Mouse (Mus musculus): Measurements from ENCODE around the gene Eif4a3. TPM values are rescaled to one million over a fixed set of nuclear protein-coding genes. Genes with fewer than 3 reads are reported as not detected.
"Not testable (repeated sequence)": the region's sequence is repeated elsewhere in the genome, so short reads cannot be mapped to it uniquely, and the experiment has no call there.

Eif4a3 gene
- polyA plus RNA-seq, 1 experiment from 2014 or later: 213 TPM

DNA sequence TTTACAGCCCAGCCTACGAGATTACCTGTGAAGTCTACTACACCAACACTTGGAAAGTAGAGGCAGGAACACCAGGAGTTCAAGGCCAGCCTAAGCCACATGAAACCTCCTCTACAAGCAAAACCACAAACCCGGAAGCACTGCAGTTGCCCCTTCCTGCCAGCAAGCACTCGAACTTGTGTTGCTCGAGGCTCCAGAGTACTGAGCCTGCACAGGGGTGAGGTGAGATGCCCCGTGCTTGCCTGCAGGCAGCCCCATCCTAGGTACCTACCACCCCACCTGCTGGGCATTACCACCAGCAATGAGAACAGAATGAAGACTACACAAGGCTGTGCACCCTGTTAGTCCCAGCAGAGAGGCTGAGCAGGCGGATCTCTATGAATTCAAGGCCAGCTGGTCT, 1.9 kb downstream of the Eif4a3 start:
- Histone ChIP-seq H3K4me2 (peak overlapping the region; percentile 79), H3K9me3 (replicated peaks) (no peaks in the 10 kb centered on the region), H3K9ac (no peak overlapping the region), H3K4me3 (no peak overlapping the region; the same call in none of the 2 replicates), H3K4me1 (replicated peaks) (peaks cover 17% of the 10 kb centered on the region), H3K36me3 (peaks cover 49% of the 10 kb centered on the region), H3K27ac (no peak overlapping the region), H3K27me3 (no peaks in the 10 kb centered on the region)
- no peak for ATAC-seq (replicated peaks; ENCODE audit: insufficient number of reproducible peaks, insufficient read depth, low FRiP score, low read depth)
- 76% methylated on average over 6 of the region's 6 CpGs for WGBS

DNA sequence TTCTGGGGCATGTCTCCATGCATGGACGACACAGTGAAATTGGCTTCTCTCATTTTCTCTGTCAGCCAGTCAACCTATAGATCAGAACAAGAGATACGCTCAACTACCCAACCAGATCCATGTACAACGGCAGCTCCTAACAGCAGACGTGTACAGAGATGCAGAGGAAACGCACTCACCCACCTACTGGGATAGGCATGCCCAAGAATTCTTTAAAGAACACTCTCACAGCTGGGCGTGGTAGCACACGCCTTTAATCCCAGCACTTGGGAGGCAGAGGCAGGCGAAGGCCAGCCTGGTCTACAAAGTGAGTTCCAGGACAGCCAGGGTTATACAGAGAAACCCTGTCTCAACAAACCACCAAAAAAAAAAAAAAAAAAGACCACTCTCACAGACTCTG, 7.0 kb downstream of the Eif4a3 start:
- not testable (repeated sequence) for H3K9me3 ChIP-seq (replicated peaks)

DNA sequence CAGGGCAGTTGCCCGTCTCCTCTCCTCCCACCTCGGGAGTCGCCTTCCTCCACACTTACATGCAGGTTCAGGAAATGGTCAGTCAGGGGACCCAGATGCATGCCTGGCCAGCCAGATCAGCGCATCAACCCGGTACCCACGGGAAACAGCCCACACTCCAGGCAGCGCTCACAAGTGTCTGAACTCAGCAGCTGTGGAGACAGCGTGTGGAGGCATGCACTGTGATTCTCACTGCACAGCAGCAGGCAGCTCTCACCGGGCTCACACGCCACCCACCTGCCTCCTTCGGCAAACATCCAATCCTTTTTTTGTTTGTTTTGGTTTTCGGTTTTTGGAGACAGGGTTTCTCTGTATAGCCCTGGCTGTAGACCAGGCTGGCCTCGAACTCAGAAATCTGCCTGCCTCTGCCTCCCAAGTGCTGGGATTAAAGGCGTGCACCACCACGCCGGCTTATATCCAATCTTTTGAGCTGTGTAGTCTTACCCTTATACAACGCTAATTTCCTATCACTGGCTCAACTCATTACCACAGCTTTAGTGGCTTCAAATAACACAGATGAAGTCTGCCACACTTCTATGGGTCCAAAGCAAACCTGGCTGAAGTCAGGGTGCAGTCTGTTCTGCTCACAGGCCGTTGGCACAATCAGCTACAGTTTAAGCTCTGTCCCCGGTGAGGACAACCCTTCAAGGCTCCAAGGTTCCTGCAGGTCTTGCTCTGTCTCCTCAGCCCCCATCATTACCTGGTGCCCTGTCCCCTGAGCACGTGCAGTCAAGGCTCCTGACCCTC, 12.5 kb downstream of the Eif4a3 start:
- 83% methylated on average over 20 of the region's 20 CpGs for WGBS
- ATAC-seq (replicated peaks; ENCODE audit: insufficient number of reproducible peaks, insufficient read depth, low FRiP score, low read depth): no peak
- H3K27me3 ChIP-seq: no peaks in the 10 kb centered on the region
- no peak overlapping the region for H3K4me2 ChIP-seq
- peaks cover 71% of the 10 kb centered on the region for H3K36me3 ChIP-seq
- H3K4me1 ChIP-seq (replicated peaks): peaks cover 13% of the 10 kb centered on the region
- no peak overlapping the region for H3K27ac ChIP-seq
- no peak overlapping the region for H3K4me3 ChIP-seq
- H3K9me3 ChIP-seq (replicated peaks): no peaks in the 10 kb centered on the region
- no peak overlapping the region for H3K9ac ChIP-seq

More for the DNA sequence above, 7.0 kb downstream of the Eif4a3 start:
- 92% methylated on average over 8 of the region's 8 CpGs for WGBS
- H3K9ac ChIP-seq; H3K4me2 ChIP-seq; H3K27me3 ChIP-seq; ATAC-seq (replicated peaks; ENCODE audit: insufficient number of reproducible peaks, insufficient read depth, low FRiP score, low read depth); H3K4me3 ChIP-seq; H3K4me1 ChIP-seq (replicated peaks); H3K27ac ChIP-seq: not testable (repeated sequence)
- H3K36me3 ChIP-seq: peaks cover 97% of the 10 kb centered on the region

DNA sequence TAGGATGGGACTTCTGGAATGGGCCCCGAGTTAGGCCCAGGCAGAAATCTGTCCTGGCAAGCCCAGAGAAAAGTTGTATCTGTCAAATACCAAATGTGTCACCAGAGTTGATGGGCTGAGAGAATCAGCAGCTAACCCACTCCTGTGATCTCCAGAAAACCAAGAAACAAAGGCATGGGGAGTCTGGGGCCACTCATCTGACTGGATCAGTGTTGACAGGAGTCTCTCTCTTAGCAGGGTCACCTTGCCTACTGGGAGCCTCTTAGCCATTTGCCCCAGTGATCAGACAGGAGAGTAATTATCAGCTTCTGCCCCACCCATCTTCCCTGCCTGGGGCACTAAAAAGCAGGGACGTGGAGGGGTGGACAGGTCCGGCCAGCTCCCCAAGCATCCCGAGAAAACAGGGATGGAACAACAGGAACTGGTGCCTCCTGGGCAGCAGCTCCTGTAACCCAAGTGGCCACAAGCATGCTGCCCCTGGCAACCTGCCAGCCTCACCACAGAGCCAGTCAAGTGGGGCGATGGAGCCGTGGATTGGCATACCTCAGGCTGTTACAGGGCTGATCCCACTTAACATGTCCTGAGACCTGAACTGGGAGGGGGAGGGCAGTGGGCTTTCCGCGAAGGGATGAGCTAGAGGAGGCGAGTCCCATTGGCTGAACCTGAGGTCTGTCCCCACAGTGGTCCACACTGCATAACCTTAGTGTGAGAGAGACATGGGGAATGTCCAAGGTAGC, 13.9 kb downstream of the Eif4a3 start:
- 38% methylated on average over 9 of the region's 9 CpGs for WGBS
- Histone ChIP-seq H3K9me3 (replicated peaks) (no peaks in the 10 kb centered on the region), H3K27me3 (no peaks in the 10 kb centered on the region), H3K27ac (peak overlapping the region; percentile 62), H3K4me2 (no peak overlapping the region), H3K36me3 (peaks cover 68% of the 10 kb centered on the region), H3K4me1 (replicated peaks) (peaks cover 13% of the 10 kb centered on the region), H3K9ac (no peak overlapping the region), H3K4me3 (no peak overlapping the region)
- ATAC-seq (replicated peaks; ENCODE audit: insufficient number of reproducible peaks, insufficient read depth, low FRiP score, low read depth): peak; percentile 56; the same call in 1 of the 2 replicates

DNA sequence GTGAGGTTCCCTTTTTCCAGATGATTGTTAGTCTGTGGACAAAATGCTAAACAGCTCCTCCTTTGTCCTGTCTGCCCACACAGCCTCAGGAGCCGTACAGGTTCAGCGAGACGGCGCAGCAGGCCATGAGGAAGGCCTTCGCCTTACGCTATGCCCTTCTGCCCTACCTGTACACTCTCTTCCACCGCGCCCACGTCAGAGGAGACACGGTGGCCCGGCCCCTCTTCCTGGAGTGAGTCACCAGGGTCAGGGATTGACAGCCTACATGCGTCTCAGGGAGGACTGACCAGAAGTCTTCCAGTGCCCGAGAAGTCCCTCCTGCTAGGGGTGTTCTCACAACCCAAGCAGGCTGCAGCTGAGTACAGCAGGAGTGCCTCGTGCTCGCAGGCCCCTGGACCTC, 18.9 kb downstream of the Eif4a3 start:
- H3K4me2 ChIP-seq: no peak overlapping the region
- no peaks in the 10 kb centered on the region for H3K9me3 ChIP-seq (replicated peaks)
- WGBS: 82% methylated on average over 15 of the region's 15 CpGs
- no peaks in the 10 kb centered on the region for H3K27me3 ChIP-seq
- no peak overlapping the region for H3K4me3 ChIP-seq
- peaks cover 6% of the 10 kb centered on the region for H3K4me1 ChIP-seq (replicated peaks)
- H3K27ac ChIP-seq: no peak overlapping the region
- no peak overlapping the region for H3K9ac ChIP-seq
- H3K36me3 ChIP-seq: peaks cover 52% of the 10 kb centered on the region
- ATAC-seq (replicated peaks; ENCODE audit: insufficient number of reproducible peaks, insufficient read depth, low FRiP score, low read depth): no peak

DNA sequence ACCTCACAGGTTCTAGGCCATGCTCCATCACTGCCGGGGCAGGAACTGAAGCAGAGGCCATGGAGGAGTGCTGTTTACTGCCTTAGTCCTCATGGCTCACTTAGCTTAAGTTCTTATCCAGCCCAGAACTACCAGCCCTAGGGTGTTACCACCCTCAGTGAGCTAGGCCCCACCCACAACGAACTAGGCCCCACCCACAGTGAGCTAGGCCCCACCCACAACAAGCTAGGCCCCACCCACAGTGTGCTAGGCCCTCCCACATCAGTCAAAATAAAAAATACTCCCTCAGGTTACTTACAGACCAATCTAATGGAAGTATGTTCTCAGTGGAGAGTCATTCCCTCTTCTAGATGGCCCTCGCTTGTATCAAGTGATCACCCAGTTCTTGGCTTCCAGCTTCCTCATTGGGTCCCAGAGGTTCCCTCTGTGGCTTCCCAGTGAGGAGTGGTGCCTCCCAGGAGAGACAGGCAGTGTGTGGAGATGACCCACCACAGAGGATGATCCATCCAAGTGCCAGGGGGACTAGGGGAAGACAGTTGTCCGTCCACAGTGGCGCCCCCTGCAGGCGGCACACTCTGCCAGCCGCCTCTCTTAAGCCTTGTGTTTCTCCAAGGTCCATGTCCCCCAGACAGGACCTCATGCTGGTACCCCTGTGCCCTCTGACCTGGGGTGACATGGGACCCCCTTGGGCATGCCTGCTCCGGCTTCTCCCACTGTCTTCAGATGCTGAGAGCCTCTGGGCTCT, 26.5 kb downstream of the Eif4a3 start:
- H3K4me2 ChIP-seq: no peak overlapping the region
- no peak overlapping the region for H3K9ac ChIP-seq
- peaks cover 6% of the 10 kb centered on the region for H3K4me1 ChIP-seq (replicated peaks)
- peaks cover 31% of the 10 kb centered on the region for H3K36me3 ChIP-seq
- H3K27ac ChIP-seq: no peak overlapping the region
- H3K9me3 ChIP-seq (replicated peaks): no peaks in the 10 kb centered on the region
- ATAC-seq (replicated peaks; ENCODE audit: insufficient number of reproducible peaks, insufficient read depth, low FRiP score, low read depth): no peak; the same call in 1 of the 2 replicates
- 84% methylated on average over 8 of the region's 8 CpGs for WGBS
- no peaks in the 10 kb centered on the region for H3K27me3 ChIP-seq
- no peak overlapping the region for H3K4me3 ChIP-seq

DNA sequence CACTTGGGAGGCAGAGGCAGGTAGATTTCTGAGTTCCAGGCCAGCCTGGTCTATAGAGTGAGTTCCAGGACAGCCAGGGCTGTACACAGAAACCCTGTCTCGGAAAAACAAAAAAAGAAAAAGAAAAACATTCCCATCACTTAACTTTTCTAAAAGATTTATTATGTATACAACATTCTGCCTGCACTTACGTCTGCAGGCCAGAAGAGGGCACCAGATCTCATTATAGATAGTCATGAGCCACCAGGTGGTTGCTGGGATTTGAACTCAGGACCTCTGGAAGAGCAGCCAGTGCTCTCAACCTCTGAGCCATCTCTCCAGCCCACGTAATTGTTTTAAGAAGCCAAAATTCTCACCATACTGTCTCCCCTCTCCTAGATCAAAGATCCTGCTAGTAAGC, 27.4 kb downstream of the Eif4a3 start:
- not testable (repeated sequence) for H3K9me3 ChIP-seq (replicated peaks); H3K27ac ChIP-seq; ATAC-seq (replicated peaks; ENCODE audit: insufficient number of reproducible peaks, insufficient read depth, low FRiP score, low read depth); H3K4me2 ChIP-seq; H3K27me3 ChIP-seq; H3K9ac ChIP-seq; H3K4me3 ChIP-seq
- Histone ChIP-seq H3K36me3 (peaks cover 31% of the 10 kb centered on the region), H3K4me1 (replicated peaks) (peaks cover 13% of the 10 kb centered on the region)
- 71% methylated on average over 3 of the region's 3 CpGs for WGBS

DNA sequence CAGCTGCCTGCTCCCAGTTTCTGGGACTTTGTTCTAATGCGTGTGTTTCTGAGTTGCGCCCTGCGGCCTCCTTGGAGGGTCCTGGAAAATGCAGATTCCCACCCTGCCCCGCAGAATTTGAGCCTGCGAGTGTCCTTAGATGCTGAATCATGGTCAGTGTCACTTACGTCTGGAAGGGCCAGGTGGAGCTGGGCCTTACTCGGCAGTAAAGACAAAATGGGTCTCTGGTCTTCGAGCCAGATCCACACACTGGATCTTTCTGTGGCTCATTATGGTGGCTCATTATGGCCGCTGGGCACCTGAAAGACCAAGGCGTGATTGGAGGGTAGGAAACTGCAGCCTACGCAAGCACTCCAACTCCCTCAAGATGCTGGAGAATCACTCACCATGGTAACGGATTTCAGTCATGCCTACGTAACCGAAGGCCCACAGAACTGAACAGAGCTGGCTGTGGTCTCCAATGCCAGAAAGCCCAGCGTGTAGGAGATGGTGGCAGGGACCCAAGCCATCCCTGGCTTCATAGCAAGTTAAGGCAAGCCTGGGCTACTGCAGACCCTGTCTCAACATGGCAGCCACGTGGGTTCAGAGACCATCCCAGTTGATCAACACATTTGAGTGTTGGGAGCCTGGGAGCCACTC, 31.2 kb downstream of the Eif4a3 start:
- peak overlapping the region; percentile 88 for H3K4me2 ChIP-seq
- no peak for ATAC-seq (replicated peaks; ENCODE audit: insufficient number of reproducible peaks, insufficient read depth, low FRiP score, low read depth)
- peaks cover 10% of the 10 kb centered on the region; the same call in 1 of the 2 replicates for H3K36me3 ChIP-seq
- WGBS: 76% methylated on average over 16 of the region's 16 CpGs
- peak overlapping the region; percentile 50; the same call in 1 of the 2 replicates for H3K27ac ChIP-seq
- H3K9ac ChIP-seq: peak overlapping the region; percentile 78
- peaks cover 18% of the 10 kb centered on the region for H3K4me1 ChIP-seq (replicated peaks)
- H3K27me3 ChIP-seq: no peaks in the 10 kb centered on the region
- H3K9me3 ChIP-seq (replicated peaks): no peaks in the 10 kb centered on the region
- peak overlapping the region; percentile 73 for H3K4me3 ChIP-seq

DNA sequence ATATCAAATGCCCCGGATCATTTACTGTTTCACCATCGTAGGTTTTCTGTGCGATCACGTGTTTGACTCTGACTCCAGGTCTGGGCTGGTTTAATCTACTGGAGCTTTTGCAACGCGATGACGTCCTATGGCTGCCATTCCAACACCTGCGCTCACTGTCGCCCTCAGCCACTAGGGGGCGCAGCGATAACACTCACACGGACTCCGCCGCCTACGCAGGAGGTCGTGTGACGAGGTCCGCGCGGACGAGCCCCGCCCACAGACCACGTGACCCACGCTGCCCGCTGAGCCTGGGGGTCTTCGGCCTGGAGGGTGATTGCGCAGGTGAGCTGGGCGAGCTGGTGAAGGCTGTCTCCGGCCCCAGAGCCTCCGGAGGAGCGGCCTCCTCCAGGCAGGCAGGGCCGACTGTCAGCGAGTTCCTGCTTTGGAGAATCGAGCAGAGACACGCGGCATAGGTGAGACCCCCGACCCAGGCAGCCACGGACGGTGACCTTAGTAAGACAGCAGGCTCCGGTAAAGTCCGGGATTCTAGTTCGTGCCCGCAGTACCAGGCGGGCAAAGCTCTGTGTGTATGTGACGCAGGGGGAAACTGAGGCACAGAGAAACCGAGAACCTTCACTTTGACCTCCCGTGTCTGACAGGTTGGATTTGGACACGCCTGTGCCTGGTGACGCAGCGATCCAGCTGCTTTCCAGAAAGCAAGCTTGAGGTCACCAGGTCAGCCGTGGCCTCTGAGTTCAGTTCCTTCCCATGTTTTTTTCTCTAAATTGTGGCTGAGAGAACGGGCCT, 31.9 kb downstream of the Eif4a3 start, which contains the start of gene Gaa:
Gene Gaa (plus strand): TSS at position 120 of the 789 bp plus-strand sequence.
- WGBS: 3% methylated on average over 52 of the region's 52 CpGs
- H3K9ac ChIP-seq: peak within 1 kb of the TSS; percentile 78
- peaks cover 18% of the 10 kb centered on the region for H3K4me1 ChIP-seq (replicated peaks)
- peak within 1 kb of the TSS; percentile 73 for H3K4me3 ChIP-seq
- H3K27me3 ChIP-seq: no peaks in the 10 kb centered on the region
- no peaks in the 10 kb centered on the region for H3K9me3 ChIP-seq (replicated peaks)
- peak; percentile 85 for ATAC-seq (replicated peaks; ENCODE audit: insufficient number of reproducible peaks, insufficient read depth, low FRiP score, low read depth)
- H3K36me3 ChIP-seq: peaks cover 7% of the 10 kb centered on the region; the same call in 1 of the 2 replicates
- peak within 1 kb of the TSS; percentile 88 for H3K4me2 ChIP-seq
- peak within 1 kb of the TSS; percentile 50; the same call in 1 of the 2 replicates for H3K27ac ChIP-seq

DNA sequence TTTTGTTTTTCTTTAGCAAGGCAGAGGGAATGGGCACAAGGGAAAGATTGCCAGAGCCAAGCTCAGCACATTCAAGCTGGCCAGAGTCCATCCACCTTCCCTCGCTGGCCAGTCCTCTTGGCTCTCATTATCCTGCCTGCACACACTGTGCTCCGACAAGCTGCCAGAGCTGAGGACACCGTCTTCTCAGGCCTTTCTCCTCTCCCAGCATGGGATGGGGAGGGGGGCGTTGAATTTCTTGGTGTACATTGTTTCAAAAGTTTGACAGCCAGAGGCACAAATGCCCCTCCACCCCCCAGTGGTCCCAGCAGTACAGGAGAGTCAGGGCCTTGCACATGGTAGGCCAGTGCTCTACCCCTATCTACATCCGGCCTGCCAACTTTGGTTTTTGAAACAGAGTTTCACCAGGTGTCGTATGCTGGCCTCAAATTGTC, 32.6 kb downstream of the Eif4a3 start:
- Histone ChIP-seq H3K9ac (no peak overlapping the region), H3K4me3 (peak overlapping the region; percentile 73; the same call in 1 of the 2 replicates), H3K36me3 (peaks cover 4% of the 10 kb centered on the region; the same call in 1 of the 2 replicates), H3K4me2 (peak overlapping the region; percentile 88), H3K27ac (no peak overlapping the region), H3K27me3 (no peaks in the 10 kb centered on the region), H3K4me1 (replicated peaks) (peaks cover 18% of the 10 kb centered on the region), H3K9me3 (replicated peaks) (no peaks in the 10 kb centered on the region)
- ATAC-seq (replicated peaks; ENCODE audit: insufficient number of reproducible peaks, insufficient read depth, low FRiP score, low read depth): no peak
- WGBS: 43% methylated on average over 6 of the region's 6 CpGs

Measured in heart, embryonic 15.5 days (tissue).